Mouse (Mus musculus) heart, embryonic 14.5 days (tissue): ENCODE measurements around the gene Itpkc. TPM values are rescaled to one million over a fixed set of nuclear protein-coding genes. Genes with fewer than 3 reads are reported as not detected.

Source experiments
- ATAC-seq: fragments of 200-750 bp; cut with Nextera tagmentation; 2 replicates; pipeline ENCODE4 v1.8.0; 2017; ENCODE audit warnings: low read depth, moderate TSS enrichment; ENCODE audit not compliant: insufficient number of reproducible peaks, insufficient read depth, low FRiP score
- H3K27ac ChIP-seq, 2 experiments: fragments of 200-500 bp in 1 of 2; fragments of 300-500 bp in 1 of 2; sonication (generic) in 1 of 2; replicated peaks in 1 of 2; 2 replicates each; pipeline ENCODE4 v1.5.1; 2012 to 2014; ENCODE audit warnings: low read depth in 2 of 2, low read length in 2 of 2, control low read depth in 1 of 2, mild to moderate bottlenecking in 1 of 2, mixed read lengths in 1 of 2; ENCODE audit not compliant: control insufficient read depth in 1 of 2, insufficient read depth in 1 of 2
- H3K27me3 ChIP-seq: fragments of 300-500 bp; sonication (generic); 2 replicates; pipeline ENCODE4 v1.6.1; 2014; ENCODE audit warnings: mild to moderate bottlenecking, low read length, control low read depth; ENCODE audit not compliant: control insufficient read depth, insufficient read depth
- H3K36me3 ChIP-seq: fragments of 300-500 bp; sonication (generic); 2 replicates; pipeline ENCODE4 v1.6.1; 2014; ENCODE audit warnings: mild to moderate bottlenecking, control low read depth, low read length, mixed read lengths; ENCODE audit not compliant: control insufficient read depth, insufficient read depth
- H3K4me1 ChIP-seq, 2 experiments: fragments of 200-500 bp in 1 of 2; fragments of 300-500 bp in 1 of 2; sonication (generic) in 1 of 2; 2 replicates each; pipeline ENCODE4 v1.6.1; 2012 to 2014; ENCODE audit warnings: low read length in 2 of 2, control low read depth in 1 of 2, mixed read lengths in 1 of 2; ENCODE audit not compliant: control insufficient read depth in 2 of 2, insufficient read depth in 2 of 2
- H3K4me2 ChIP-seq: fragments of 300-500 bp; sonication (generic); 2 replicates; pipeline ENCODE4 v1.6.1; 2014; ENCODE audit warnings: mild to moderate bottlenecking, low read length
- H3K4me3 ChIP-seq, 2 experiments: fragments of 200-500 bp in 1 of 2; fragments of 300-500 bp in 1 of 2; sonication (generic) in 1 of 2; 2 replicates each; pipeline ENCODE4 v1.5.1; 2012 to 2014; ENCODE audit warnings: low read length in 2 of 2, mild to moderate bottlenecking in 2 of 2, control low read depth in 1 of 2, low read depth in 1 of 2, moderate library complexity in 1 of 2; ENCODE audit not compliant: control insufficient read depth in 1 of 2, insufficient read depth in 1 of 2
- H3K9ac ChIP-seq: fragments of 300-500 bp; sonication (generic); 2 replicates; pipeline ENCODE4 v1.6.1; 2014; ENCODE audit warnings: mild to moderate bottlenecking, low read length
- H3K9me3 ChIP-seq: fragments of 300-500 bp; sonication (generic); 2 replicates; pipeline ENCODE4 v1.6.1; 2016; ENCODE audit warnings: low read length, control low read depth; ENCODE audit not compliant: control insufficient read depth
- WGBS: fragments of 180-500 bp; shearing (Covaris S2); extraction: QIAGEN DNeasy Blood & Tissue Kit; methylation state at CpG from one replicate; pipeline ENCODE4 v1.1.7; 2014; 5-methylcytosine and 5-hydroxymethylcytosine counted together
- polyA plus RNA-seq: library from polyadenylated mRNA; unstranded; fragments of >200 nt; fragmentation: Nextera tagmentation; extraction: Ambion mirVana; gene quantifications from 2 replicates; pipeline ENCODE4 v1.2.1, GENCODE M21; 2014

The Itpkc gene
- polyA plus RNA-seq, 1 experiment from 2014 or later = 3.8 TPM

DNA sequence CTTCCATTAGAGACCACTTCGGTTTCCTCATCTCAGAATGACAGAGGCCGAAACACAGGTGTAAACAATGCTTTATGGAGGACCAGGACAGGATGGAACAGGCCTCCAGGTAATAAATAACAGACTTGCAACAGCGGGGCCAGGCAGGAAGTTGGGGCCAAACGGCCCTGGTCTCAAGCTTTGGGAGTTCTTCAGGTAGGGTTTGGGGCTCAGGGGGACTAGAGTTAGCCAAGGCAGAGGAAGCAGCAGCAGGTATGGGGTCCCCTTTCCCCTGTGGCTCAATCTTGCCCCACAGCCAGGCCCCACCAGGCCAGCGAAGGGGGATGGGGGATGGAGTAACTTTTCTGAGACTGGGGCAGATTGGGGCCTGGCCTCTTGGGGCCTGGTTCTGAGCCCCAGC, 60.1 kb downstream of the Itpkc start:
- H3K4me1 ChIP-seq = peaks cover 19 to 32% of the 10 kb centered on the region in 2 experiments
- H3K4me2 ChIP-seq = no peak overlapping the region

DNA sequence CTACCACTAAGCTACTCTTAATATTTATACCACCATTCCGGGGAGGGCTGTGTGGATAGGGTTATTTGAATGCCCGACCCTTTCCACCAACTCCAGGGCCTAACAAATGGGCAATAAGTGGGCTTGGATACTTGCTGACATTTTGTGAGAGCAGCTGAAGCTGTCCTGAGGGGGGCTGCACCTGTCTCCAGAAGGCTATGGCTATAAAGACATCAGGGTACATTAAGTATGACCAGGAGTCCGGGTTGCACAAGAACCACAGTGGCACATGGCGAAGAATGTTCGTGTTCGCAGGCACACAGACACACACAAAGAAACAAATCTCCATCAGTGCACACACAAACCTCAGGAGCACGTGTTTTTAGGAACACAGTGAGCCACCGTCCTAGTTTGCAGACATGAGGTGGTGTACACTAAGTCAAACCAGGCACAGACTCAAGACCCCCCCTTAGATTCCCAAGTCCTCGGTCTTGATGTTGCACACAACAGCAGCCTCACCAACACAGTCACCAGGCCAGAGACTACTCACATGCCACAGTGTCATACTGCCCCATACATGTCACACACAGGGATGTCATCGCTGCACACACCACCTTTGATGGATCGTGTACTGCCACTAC, 60.9 kb downstream of the Itpkc start:
- 69% methylated on average over 11 of the region's 11 CpGs for WGBS
- H3K4me3 ChIP-seq = peak overlapping the region; percentile 77
- ATAC-seq = no peak
- peaks cover 47% of the 10 kb centered on the region for H3K36me3 ChIP-seq
- no peaks in the 10 kb centered on the region for H3K27me3 ChIP-seq
- H3K27ac ChIP-seq = peak overlapping the region; percentile 95 to 98
- H3K4me2 ChIP-seq = peak overlapping the region; percentile 83
- H3K9ac ChIP-seq = peak overlapping the region; percentile 87
- peaks cover 20 to 40% of the 10 kb centered on the region in 2 experiments for H3K4me1 ChIP-seq
- no peaks in the 10 kb centered on the region for H3K9me3 ChIP-seq

More for the DNA sequence above, 60.1 kb downstream of the Itpkc start:
- no peak overlapping the region for H3K4me3 ChIP-seq
- ATAC-seq = no peak
- no peak overlapping the region for H3K27ac ChIP-seq
- no peaks in the 10 kb centered on the region for H3K27me3 ChIP-seq
- H3K36me3 ChIP-seq = peaks cover 47% of the 10 kb centered on the region
- H3K9ac ChIP-seq = no peak overlapping the region
- 92% methylated on average over 5 of the region's 5 CpGs for WGBS
- H3K9me3 ChIP-seq = no peaks in the 10 kb centered on the region

- H3K4me2 ChIP-seq = peak within 1 kb of the TSS; percentile 83
- 2% methylated on average over 59 of the region's 61 CpGs for WGBS
- peak within 1 kb of the TSS; percentile 77 for H3K4me3 ChIP-seq
- peak within 1 kb of the TSS; percentile 87 for H3K9ac ChIP-seq
- H3K9me3 ChIP-seq = no peaks in the 10 kb centered on the region
- H3K36me3 ChIP-seq = peaks cover 45% of the 10 kb centered on the region
- peak; percentile 86 for ATAC-seq
- no peaks in the 10 kb centered on the region for H3K27me3 ChIP-seq
- H3K4me1 ChIP-seq = peaks cover 20 to 44% of the 10 kb centered on the region in 2 experiments
- peak within 1 kb of the TSS; percentile 95 to 98 for H3K27ac ChIP-seq
Observed at GRCm38 (mm10) chr7:27166614-27167474, 61.6 kb downstream of the Itpkc start, which contains the start of gene Egln2. Egln2 (minus strand) TSS chr7:27166802.

- peak overlapping the region; percentile 72 to 77 for H3K4me3 ChIP-seq
- H3K36me3 ChIP-seq = peaks cover 46% of the 10 kb centered on the region
- no peaks in the 10 kb centered on the region for H3K27me3 ChIP-seq
- no peaks in the 10 kb centered on the region for H3K9me3 ChIP-seq
- H3K9ac ChIP-seq = peak overlapping the region; percentile 87
- H3K4me1 ChIP-seq = peaks cover 25 to 48% of the 10 kb centered on the region in 2 experiments
- ATAC-seq = peak; percentile 81
- H3K4me2 ChIP-seq = peak overlapping the region; percentile 83
- 0% methylated on average over 33 of the region's 43 CpGs for WGBS
- peak overlapping the region; percentile 94 to 98 for H3K27ac ChIP-seq
Observed at GRCm38 (mm10) chr7:27166229-27166613, 62.2 kb downstream of the Itpkc start.

GRCm38 (mm10) chr7:27165696-27166095, 62.8 kb downstream of the Itpkc start:
- 1% methylated on average over 8 of the region's 8 CpGs for WGBS
- peak overlapping the region; percentile 83 for H3K4me2 ChIP-seq
- ATAC-seq = no peak
- H3K36me3 ChIP-seq = peaks cover 45% of the 10 kb centered on the region
- peak overlapping the region; percentile 87 for H3K9ac ChIP-seq
- no peaks in the 10 kb centered on the region for H3K27me3 ChIP-seq
- H3K27ac ChIP-seq = peak overlapping the region; percentile 94 to 98
- peak overlapping the region; percentile 72 to 77 for H3K4me3 ChIP-seq
- no peaks in the 10 kb centered on the region for H3K9me3 ChIP-seq
- peaks cover 29 to 53% of the 10 kb centered on the region in 2 experiments for H3K4me1 ChIP-seq

- no peak for ATAC-seq
- 71% methylated on average over 23 of the region's 23 CpGs for WGBS
- H3K9ac ChIP-seq = peak overlapping the region; percentile 87
- H3K27ac ChIP-seq = peak overlapping the region in 1 of 2 experiments; percentile 98; a peak in 1 of 4 replicates
- peak overlapping the region; percentile 83 for H3K4me2 ChIP-seq
- H3K4me1 ChIP-seq = peaks cover 31 to 58% of the 10 kb centered on the region in 2 experiments
- H3K4me3 ChIP-seq = peak overlapping the region; percentile 72 to 77
- no peaks in the 10 kb centered on the region for H3K9me3 ChIP-seq
- H3K27me3 ChIP-seq = no peaks in the 10 kb centered on the region
- peaks cover 43% of the 10 kb centered on the region for H3K36me3 ChIP-seq
Observed at GRCm38 (mm10) chr7:27165007-27165655, 63.3 kb downstream of the Itpkc start.
